Mouse (Mus musculus) thymus, postnatal 0 days (tissue): ENCODE measurements at regions not wholly inside any gene's neighbourhood (a gene's known extent, or its start where the extent isn't known, plus 50 kb on each side); places are given as distances from the start of the nearest gene placed in this dataset.
A peak's percentile ranks its signal among the peaks of the same experiment; 100 is the strongest.

ENCODE experiments used
- DNase-seq: peaks from one replicate; pipeline ENCODE4 v3.0.0-alpha.2; 2015; ENCODE audit warnings: low spot score

GRCm38 (mm10) chr16:95892356-95892755, 98.4 kb downstream of the Psmg1 start:
- no peak for DNase-seq

- peak; percentile 68 for DNase-seq
Measured at GRCm38 (mm10) chr16:95886131-95886530, 104.6 kb downstream of the Psmg1 start.

GRCm38 (mm10) chr16:95873297-95873696, 117.5 kb downstream of the Psmg1 start:
- no peak for DNase-seq

- no peak for DNase-seq
Measured at GRCm38 (mm10) chr16:95872436-95872835, 118.3 kb downstream of the Psmg1 start.

GRCm38 (mm10) chr16:95870291-95870690, 120.5 kb downstream of the Psmg1 start:
- peak; percentile 94 for DNase-seq

- DNase-seq, result peak; percentile 95
Measured at GRCm38 (mm10) chr16:95869501-95869900, 121.3 kb downstream of the Psmg1 start.

- DNase-seq, result no peak
Measured at GRCm38 (mm10) chr16:95868896-95869295, 121.9 kb downstream of the Psmg1 start.

GRCm38 (mm10) chr16:95867516-95867915, 123.2 kb downstream of the Psmg1 start:
- no peak for DNase-seq

- peak; percentile 91 for DNase-seq
Measured at GRCm38 (mm10) chr16:95866866-95867420, 123.8 kb downstream of the Psmg1 start.

- peak; percentile 47 for DNase-seq
Measured at GRCm38 (mm10) chr16:95865603-95866002, 125.2 kb downstream of the Psmg1 start.

GRCm38 (mm10) chr16:95864646-95865045, 126.1 kb downstream of the Psmg1 start:
- DNase-seq, result no peak

GRCm38 (mm10) chr16:95864106-95864505, 126.7 kb downstream of the Psmg1 start:
- no peak for DNase-seq

GRCm38 (mm10) chr16:95863565-95863964, 127.2 kb downstream of the Psmg1 start:
- no peak for DNase-seq

- peak; percentile 56 for DNase-seq
Measured at GRCm38 (mm10) chr16:95862621-95863020, 128.1 kb downstream of the Psmg1 start.

- peak; percentile 32 for DNase-seq
Measured at GRCm38 (mm10) chr16:95861231-95861690, 129.5 kb downstream of the Psmg1 start.

- peak; percentile 66 for DNase-seq
Measured at GRCm38 (mm10) chr16:95860810-95861209, 129.9 kb downstream of the Psmg1 start.

GRCm38 (mm10) chr16:95860111-95860510, 130.6 kb downstream of the Psmg1 start:
- no peak for DNase-seq

- no peak for DNase-seq
Measured at GRCm38 (mm10) chr16:95857403-95857802, 133.4 kb downstream of the Psmg1 start.

GRCm38 (mm10) chr16:95855230-95855629, 135.5 kb downstream of the Psmg1 start:
- DNase-seq, result peak; percentile 53

- DNase-seq, result no peak
Measured at GRCm38 (mm10) chr16:95851907-95852306, 138.9 kb downstream of the Psmg1 start.

GRCm38 (mm10) chr16:95848555-95849082, 142.1 kb downstream of the Psmg1 start:
- DNase-seq, result no peak

- DNase-seq, result no peak
Measured at GRCm38 (mm10) chr16:95847765-95848483, 142.8 kb downstream of the Psmg1 start.
